Mouse (Mus musculus): ENCODE results near the gene Qpctl. TPM values are rescaled to one million over a fixed set of nuclear protein-coding genes. Genes with fewer than 3 reads are reported as not detected.

Qpctl gene
- total and polyA plus RNA-seq, 3 experiments, result 3.1 to 6.5 TPM; not detected in 1

DNA sequence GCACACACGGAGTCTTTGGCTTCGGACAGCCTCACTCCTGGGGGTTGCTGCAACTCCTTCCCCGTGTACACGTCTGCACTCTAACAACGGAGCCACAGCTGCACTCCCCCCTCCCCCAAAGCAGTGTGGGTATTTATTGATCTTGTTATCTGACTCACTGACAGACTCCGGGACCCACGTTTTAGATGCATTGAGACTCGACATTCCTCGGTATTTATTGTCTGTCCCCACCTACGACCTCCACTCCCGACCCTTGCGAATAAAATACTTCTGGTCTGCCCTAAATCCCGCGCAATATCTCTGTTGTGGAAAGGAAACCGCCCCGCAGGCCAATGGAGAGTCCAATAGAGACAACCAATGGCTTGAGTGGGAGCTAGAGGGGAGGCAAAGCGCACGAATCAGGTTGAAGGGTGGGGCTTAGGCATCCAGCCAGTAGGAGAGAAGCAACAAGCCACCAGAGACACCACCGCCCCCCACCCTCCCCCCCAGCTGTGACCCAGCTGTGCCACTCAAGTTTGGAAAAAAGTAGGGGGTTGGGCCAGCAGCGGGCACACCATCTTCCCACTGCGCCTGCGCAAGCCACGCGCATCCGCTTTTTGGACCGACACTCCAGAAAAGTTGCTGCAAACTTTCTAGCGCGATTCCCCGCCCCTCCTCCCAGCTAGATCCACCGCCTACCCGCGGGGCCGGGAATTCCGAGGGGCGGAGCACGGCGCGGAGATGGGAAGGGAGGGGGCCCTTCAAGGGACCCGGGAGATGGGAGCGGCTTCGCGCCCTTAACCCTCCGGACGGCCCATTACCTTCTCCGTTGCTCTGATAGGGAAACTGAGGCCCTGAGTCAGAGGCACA, 55.3 kb downstream of the Qpctl start:
- TF ChIP-seq MXI1 (IDR thresholded peaks at IDR 0.05; ENCODE audit: low read depth, low read length) (peak; percentile 20; the same call in 1 of the 2 replicates), ZNF384 (IDR thresholded peaks at IDR 0.05; ENCODE audit: low read depth, low read length) (peak; percentile 60; the same call in 1 of the 2 replicates), ELF1 (IDR thresholded peaks at IDR 0.05; ENCODE audit: low read depth, low read length) (peak; percentile 54; the same call in 1 of the 2 replicates), NRF1 (IDR thresholded peaks at IDR 0.05; ENCODE audit: insufficient read depth, low read depth, low read length, poor library complexity, severe bottlenecking) (peak; percentile 91), MEF2A (IDR thresholded peaks at IDR 0.05; ENCODE audit: extremely low read depth, insufficient replicate concordance, low read depth, low read length, poor library complexity, severe bottlenecking) (no peak), BHLHE40 (IDR thresholded peaks at IDR 0.05; ENCODE audit: borderline replicate concordance, low read depth, low read length) (no peak), POLR2A (IDR thresholded peaks at IDR 0.05; ENCODE audit: control insufficient read depth in 1 of 2, insufficient read depth in 1 of 2, low read depth in 1 of 2, low read length in 2 of 2, poor library complexity in 1 of 2) (peak; percentile 18 to 67; a peak in 1 of 4 replicates), CHD2 (IDR thresholded peaks at IDR 0.05; ENCODE audit: low read length) (peak; percentile 53), MAZ (IDR thresholded peaks at IDR 0.05; ENCODE audit: low read depth, low read length) (peak; percentile 90), ETS1 (IDR thresholded peaks at IDR 0.05; ENCODE audit: low read depth, low read length) (peak; percentile 94), ZC3H11A (IDR thresholded peaks at IDR 0.05; ENCODE audit: low read depth, low read length) (no peak), UBTF (IDR thresholded peaks at IDR 0.05; ENCODE audit: borderline replicate concordance, insufficient read depth, low read depth, low read length) (no peak), EP300 (IDR thresholded peaks at IDR 0.05; ENCODE audit: low read depth in 1 of 2, low read length in 2 of 2) (no peak), HCFC1 (IDR thresholded peaks at IDR 0.05; ENCODE audit: low read depth, low read length) (peak; percentile 76), POLR2AphosphoS2 (IDR thresholded peaks at IDR 0.05; ENCODE audit: low read length) (peak; percentile 82), SIN3A (IDR thresholded peaks at IDR 0.05; ENCODE audit: low read length) (peak; percentile 84), NELFE (IDR thresholded peaks at IDR 0.05; ENCODE audit: low read depth, low read length) (peak; percentile 76), RCOR1 (IDR thresholded peaks at IDR 0.05; ENCODE audit: low read depth, low read length) (0 out of 2 replicates have a peak, but pooled peaks have one; percentile 4), ZMIZ1 (IDR thresholded peaks at IDR 0.05; ENCODE audit: low read depth, low read length) (peak; percentile 42; the same call in 1 of the 2 replicates)
- Histone ChIP-seq H3K4me1 (ENCODE audit: control insufficient read depth in 1 of 2, insufficient read depth in 2 of 2, low read length in 2 of 2) (peaks cover 0 to 9% of the 10 kb centered on the region in 2 experiments; a peak in 3 of 4 replicates), H3K4me3 (ENCODE audit: control insufficient read depth in 1 of 2, insufficient read depth in 1 of 2, low read depth in 2 of 2, low read length in 2 of 2) (peak overlapping the region; percentile 58 to 72), H3K27ac (ENCODE audit: control insufficient read depth, low read depth, low read length) (peak overlapping the region; percentile 86), H3K27me3 (ENCODE audit: control insufficient read depth in 1 of 2, insufficient read depth in 2 of 2, low read length in 2 of 2) (no peaks in the 10 kb centered on the region), H3K79me2 (ENCODE audit: control insufficient read depth, insufficient read depth, low read length, poor library complexity) (peaks cover 8% of the 10 kb centered on the region; the same call in 1 of the 2 replicates), H3K36me3 (ENCODE audit: control insufficient read depth in 1 of 2, insufficient read depth in 2 of 2, low read length in 2 of 2) (no peaks in the 10 kb centered on the region), H3K9ac (ENCODE audit: control insufficient read depth, low read depth, low read length, poor library complexity, severe bottlenecking) (peak overlapping the region; percentile 94), H3K9me3 (replicated peaks; ENCODE audit: insufficient read depth, low read length) (no peaks in the 10 kb centered on the region)
- DNase-seq (ENCODE audit: low read depth, low spot score), result peak; percentile 98
